Mouse (Mus musculus): Measurements from ENCODE around the gene Mcam. TPM values are rescaled to one million over a fixed set of nuclear protein-coding genes. Genes with fewer than 3 reads are reported as not detected.

Gene Mcam
- polyA plus RNA-seq (2021; fragmentation: Nextera tagmentation) = 3.0 and 4.2 TPM in 2 replicates
- long read RNA-seq, experiment 1, transcript Mcam-201 (16 exons, 2,989 nt) = major isoform, 12 of 36 reads
- long read RNA-seq, experiment 1, partial matches to known transcripts = 7 of 36 reads
- long read RNA-seq, experiment 1, other reads (novel, unspliced or antisense) = 17 of 36 reads
- long read RNA-seq, experiment 2, partial matches to known transcripts = 5 of 6 reads
- long read RNA-seq, experiment 2, other reads (novel, unspliced or antisense) = 0 of 6 reads

GRCm38 (mm10) chr9:44134101-44134850 lies at the start of gene Mcam:
Gene Mcam, plus strand, starts transcription at chr9:44134469.

GRCm38 (mm10) chr9:44101490-44101889 lies 32.8 kb upstream of the Mcam start, which contains the start of gene Mfrp:
Gene Mfrp, plus strand, starts transcription at chr9:44101729.

GRCm38 (mm10) chr9:44107110-44107509 lies 27.2 kb upstream of the Mcam start, which contains the start of gene C1qtnf5:
Gene C1qtnf5, plus strand, starts transcription at chr9:44107245.

GRCm38 (mm10) chr9:44113105-44113789 lies 21.0 kb upstream of the Mcam start, which contains the start of the genes Gm49380 and Rnf26:
Gene Gm49380, minus strand, starts transcription at chr9:44113500.
Gene Rnf26, minus strand, starts transcription at chr9:44113517.

Other genes starting within 250 kb of the Mcam start
- gene Thy1, start 91.1 kb upstream of the Mcam start, polyA plus RNA-seq (2021; fragmentation: Nextera tagmentation) = 304 and 337 TPM in 2 replicates
- gene Usp2, start 67.4 kb upstream of the Mcam start, polyA plus RNA-seq (2021; fragmentation: Nextera tagmentation) = 119 and 125 TPM in 2 replicates
- 0.04 and 0.09 TPM in 2 replicates for gene Mfrp, start 32.7 kb upstream of the Mcam start, polyA plus RNA-seq (2021; fragmentation: Nextera tagmentation)
- 25.1 and 31.8 TPM in 2 replicates for gene C1qtnf5, start 27.2 kb upstream of the Mcam start, polyA plus RNA-seq (2021; fragmentation: Nextera tagmentation)
- gene Gm49380, start 21.0 kb upstream of the Mcam start, polyA plus RNA-seq (2021; fragmentation: Nextera tagmentation) = 0.18 and 0.23 TPM in 2 replicates
- 9.9 and 25.8 TPM in 2 replicates for gene Rnf26, start 21.0 kb upstream of the Mcam start, polyA plus RNA-seq (2021; fragmentation: Nextera tagmentation)
- gene Cbl, start 99.6 kb downstream of the Mcam start, polyA plus RNA-seq (2021; fragmentation: Nextera tagmentation) = 8.2 and 8.3 TPM in 2 replicates
- gene Ccdc153, start 106.2 kb downstream of the Mcam start, polyA plus RNA-seq (2021; fragmentation: Nextera tagmentation) = 5.5 and 6.3 TPM in 2 replicates
- gene Pdzd3, start 117.0 kb downstream of the Mcam start, polyA plus RNA-seq (2021; fragmentation: Nextera tagmentation) = 0.29 and 0.55 TPM in 2 replicates
- 3.7 and 6.2 TPM in 2 replicates for gene Nlrx1, start 134.1 kb downstream of the Mcam start, polyA plus RNA-seq (2021; fragmentation: Nextera tagmentation)
- gene Abcg4, start 154.1 kb downstream of the Mcam start, polyA plus RNA-seq (2021; fragmentation: Nextera tagmentation) = 16.5 and 27.8 TPM in 2 replicates
- 3.3 and 4.6 TPM in 2 replicates for gene Hinfp, start 171.2 kb downstream of the Mcam start, polyA plus RNA-seq (2021; fragmentation: Nextera tagmentation)
- gene C2cd2l, start 185.8 kb downstream of the Mcam start, polyA plus RNA-seq (2021; fragmentation: Nextera tagmentation) = 18.2 and 67.4 TPM in 2 replicates
- gene Dpagt1, start 191.6 kb downstream of the Mcam start, polyA plus RNA-seq (2021; fragmentation: Nextera tagmentation) = 8.7 and 14.8 TPM in 2 replicates
- gene H2afx, start 200.2 kb downstream of the Mcam start, polyA plus RNA-seq (2021; fragmentation: Nextera tagmentation) = 41.4 and 74.1 TPM in 2 replicates
- 26.9 and 35.2 TPM in 2 replicates for gene Hmbs, start 209.8 kb downstream of the Mcam start, polyA plus RNA-seq (2021; fragmentation: Nextera tagmentation)
- gene Vps11, start 227.2 kb downstream of the Mcam start, polyA plus RNA-seq (2021; fragmentation: Nextera tagmentation) = 40.5 and 45.1 TPM in 2 replicates
- 15.2 and 19.6 TPM in 2 replicates for gene Hyou1, start 245.0 kb downstream of the Mcam start, polyA plus RNA-seq (2021; fragmentation: Nextera tagmentation)